Mouse (Mus musculus) embryo, embryonic 10 days (tissue): ENCODE data around the gene Sprr2j-ps.

ENCODE experiments used
- DNase-seq: peaks from one replicate; pipeline ENCODE4 v3.0.0-alpha.2; 2015; ENCODE audit warnings: low spot score

Gene Sprr2j-ps

DNA sequence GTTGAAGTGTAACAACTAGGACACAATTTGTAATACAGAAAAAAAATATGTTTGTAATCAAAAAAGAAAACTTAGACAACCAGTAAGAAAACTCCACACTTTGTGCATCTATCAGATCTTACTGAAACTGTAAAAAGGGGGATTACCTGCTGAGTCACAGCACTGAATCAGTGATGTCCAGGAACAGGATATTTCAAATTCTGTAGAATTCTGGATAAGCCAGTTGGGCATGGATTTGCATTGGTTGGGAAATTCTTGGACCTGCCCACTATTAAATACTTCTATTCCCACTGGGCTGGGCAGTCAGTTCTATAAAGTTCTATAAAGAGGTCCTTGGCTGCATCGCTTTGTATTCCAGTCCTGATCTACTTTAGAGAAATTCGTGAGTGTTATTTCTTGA lies at the start of gene Sprr2j-ps:
Gene Sprr2j-ps, plus strand, starts transcription at position 301 of the 400 bp plus-strand sequence.
- no peak for DNase-seq

DNA sequence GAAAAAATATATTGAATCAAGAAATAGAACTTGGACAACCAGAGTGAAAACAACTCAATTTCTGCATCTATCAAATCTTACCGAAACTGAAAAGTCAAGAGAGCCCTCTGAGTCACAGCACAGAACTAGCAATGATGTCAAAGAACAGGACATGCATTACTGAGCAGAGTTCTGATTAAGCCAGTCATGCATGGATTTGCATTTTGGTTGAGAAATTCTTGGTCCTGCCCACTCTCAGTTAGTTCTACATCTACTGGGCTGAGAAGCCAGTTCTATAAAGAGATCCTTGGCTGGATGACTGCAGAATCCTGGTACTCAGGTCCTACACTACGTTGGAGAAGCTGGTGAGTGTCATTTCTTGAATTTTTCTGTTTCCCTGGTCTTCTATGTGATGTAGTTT lies 44.3 kb upstream of the Sprr2j-ps start:
- DNase-seq: no peak

DNA sequence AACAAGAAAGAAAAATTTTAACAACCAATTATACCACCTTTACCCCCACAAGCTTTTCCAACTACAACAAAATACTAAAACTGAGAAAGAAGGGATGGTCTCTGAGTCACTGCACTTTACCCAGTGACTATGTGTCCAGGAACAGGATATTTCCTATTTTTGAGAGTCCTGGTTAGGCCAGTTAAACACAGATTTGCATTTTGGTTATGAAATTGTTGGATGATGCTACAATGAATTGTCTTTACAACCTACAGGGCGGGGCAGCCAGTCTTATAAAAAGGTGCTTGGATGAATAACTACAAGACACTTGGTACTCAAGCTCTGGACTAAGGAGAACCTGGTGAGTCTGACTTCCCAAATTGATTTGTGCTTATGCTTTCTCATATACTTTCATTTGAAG lies 32.5 kb upstream of the Sprr2j-ps start, which contains the start of gene Sprr2h:
Gene Sprr2h, plus strand, starts transcription at position 301 of the 400 bp plus-strand sequence.
- DNase-seq: no peak

DNA sequence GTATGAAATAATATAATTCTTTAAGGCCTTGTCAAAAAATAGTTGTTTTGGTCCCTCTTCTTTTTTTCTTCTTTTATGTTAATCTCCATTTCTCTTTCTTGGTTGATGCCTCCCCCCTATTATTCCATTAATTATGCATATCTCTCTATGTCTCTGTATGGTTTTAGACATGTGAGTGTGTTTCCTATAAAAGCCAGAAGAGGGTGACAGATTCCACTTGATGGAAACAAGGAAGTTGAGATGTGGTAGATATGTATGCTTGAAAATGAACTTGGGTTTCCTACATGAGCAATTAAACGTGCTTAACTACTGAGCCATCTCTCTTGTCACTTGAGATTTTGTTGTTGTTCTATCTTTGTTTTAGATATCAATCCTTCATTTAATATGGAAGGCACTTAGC lies 23.6 kb upstream of the Sprr2j-ps start:
- DNase-seq: peak; percentile 4

DNA sequence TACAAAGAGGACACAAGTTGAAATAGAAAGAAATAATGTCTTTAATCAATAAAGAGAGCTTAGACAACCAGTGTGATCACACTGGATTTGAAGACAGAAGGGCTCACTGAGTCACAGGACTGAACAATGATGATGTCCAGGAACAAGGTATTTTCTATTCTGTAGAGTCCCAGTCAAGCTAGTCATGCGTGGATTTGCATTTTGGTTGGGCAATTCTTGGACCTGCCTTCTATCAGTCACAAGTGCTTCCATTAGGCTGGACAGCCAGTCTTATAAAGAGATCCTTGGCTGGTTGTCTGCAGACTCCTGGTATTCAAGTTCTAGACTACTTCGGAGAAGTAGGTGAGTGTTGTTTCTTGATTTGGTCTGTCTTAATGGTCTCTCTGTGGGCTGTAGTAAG lies 10.2 kb upstream of the Sprr2j-ps start, which contains the start of gene Sprr2i:
Gene Sprr2i, plus strand, starts transcription at position 301 of the 400 bp plus-strand sequence.
- no peak for DNase-seq

DNA sequence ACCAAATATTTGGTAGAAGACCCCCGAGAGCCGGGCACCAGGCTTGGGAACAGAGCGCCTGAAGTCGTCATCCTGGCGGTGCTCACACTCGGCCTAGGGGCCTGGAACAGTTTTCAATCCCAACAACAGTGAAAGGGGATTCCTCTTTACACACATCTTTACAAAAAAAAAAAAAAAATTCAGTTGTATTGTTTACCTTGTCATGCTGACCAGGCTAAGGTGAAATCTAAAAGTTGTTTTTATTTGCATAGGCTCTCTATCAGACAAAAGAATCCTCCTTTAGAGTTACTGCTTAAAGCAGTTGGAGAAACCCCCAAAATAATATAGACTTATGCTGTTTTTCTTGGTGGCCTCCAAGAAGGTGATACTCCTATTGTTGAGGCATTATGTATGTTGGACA lies 11.4 kb downstream of the Sprr2j-ps start, which contains the start of gene Gm9774:
Gene Gm9774, minus strand, starts transcription at position 101 of the 400 bp plus-strand sequence.
- DNase-seq: no peak

DNA sequence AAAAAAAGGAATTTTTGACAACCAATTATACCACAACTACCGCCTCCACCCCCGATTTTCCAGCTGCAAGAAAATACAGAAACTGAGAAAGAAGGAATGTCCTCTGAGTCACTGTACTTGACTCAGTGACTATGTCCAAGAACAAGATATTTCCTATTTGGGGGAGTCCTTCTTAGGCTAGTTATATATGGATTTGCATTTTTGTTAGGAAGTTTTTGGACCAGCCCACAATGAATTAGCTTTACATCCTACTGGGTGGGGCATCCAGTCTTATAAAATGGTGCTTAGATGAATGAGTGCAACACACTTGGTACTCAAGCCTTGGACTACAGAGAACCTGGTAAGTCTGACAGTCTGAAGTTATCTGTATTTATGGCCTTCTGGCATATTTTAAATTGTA lies 14.4 kb downstream of the Sprr2j-ps start, which contains the start of gene Sprr2k:
Gene Sprr2k, plus strand, starts transcription at position 301 of the 400 bp plus-strand sequence.
- DNase-seq: no peak

DNA sequence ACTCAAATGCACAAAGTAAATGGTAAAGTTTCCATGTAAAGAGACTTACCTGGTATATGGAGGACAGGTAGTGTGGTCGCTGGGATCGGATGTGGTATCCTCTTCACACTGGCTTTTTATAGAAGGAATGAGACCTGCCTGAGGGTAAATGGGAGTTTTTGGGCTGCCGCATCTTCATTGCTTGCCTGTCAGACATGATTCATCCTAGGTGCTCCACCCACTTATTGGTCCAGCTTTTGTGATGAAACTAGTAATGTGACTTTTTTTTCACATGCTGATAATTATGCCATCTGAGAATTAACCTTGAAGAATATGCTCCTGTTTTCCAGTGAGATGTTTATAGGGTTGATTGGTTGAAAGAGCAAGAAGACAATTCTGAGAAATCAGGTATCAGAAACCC lies 20.8 kb downstream of the Sprr2j-ps start, which contains the start of gene Sprr1b:
Gene Sprr1b, minus strand, starts transcription at position 101 of the 400 bp plus-strand sequence.
- DNase-seq: no peak

DNA sequence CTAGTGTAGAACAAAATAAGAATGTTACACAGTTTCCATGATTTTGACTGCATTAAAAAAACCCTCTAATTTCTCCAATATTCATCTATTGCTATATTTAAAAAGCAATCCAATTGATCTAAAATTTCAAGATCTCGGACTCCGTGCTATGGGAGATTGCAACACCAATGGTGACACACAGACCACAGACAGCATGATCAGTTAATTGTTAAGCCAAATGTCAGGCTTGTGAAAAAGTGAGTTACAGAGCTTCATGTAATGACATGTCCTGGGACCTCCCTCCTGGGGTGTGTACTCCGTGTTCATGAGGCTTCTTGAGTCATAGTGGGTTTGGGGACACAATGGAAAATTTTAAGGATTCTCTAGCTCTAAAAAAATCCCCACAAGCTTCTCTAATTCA lies 22.3 kb downstream of the Sprr2j-ps start:
- DNase-seq: no peak

DNA sequence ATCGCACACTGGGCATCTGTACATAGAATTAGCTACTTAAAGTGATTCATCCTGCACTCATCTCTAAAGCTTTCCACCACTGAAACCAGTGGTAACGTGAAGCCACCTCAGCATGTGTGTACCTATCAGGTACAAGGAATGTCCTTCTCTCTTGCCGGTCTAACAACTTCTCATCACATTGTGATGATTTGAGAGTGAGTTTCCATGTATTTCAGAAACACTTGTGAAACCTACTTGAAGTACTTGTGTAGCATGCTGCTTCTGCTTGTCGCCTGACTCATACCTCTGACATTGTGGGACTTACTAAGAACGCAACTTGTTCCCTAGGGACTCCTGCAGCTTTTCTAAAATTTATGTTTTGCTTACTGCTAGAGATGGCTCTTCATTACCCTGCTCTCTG lies 37.3 kb downstream of the Sprr2j-ps start:
- DNase-seq: no peak

DNA sequence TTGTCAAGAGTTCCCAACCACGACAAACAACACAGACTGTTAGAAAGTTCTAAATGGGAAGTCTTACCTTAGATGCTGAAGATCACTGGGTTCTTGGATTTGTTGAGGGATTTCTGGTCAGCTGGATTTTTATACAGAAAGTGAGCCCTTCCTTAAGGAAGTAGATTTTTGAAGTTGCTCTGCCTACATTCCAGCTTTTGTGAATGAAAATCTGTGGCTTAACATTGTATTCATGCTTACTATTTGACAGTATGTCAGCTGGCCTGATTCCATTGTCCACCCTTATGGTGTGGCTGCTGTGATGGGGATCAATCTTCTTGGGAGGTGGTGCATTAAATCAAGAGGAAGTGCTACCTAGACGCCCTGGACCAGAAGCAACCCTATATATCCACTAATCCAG lies 40.7 kb downstream of the Sprr2j-ps start, which contains the start of gene Sprr3:
Gene Sprr3, minus strand, starts transcription at position 101 of the 400 bp plus-strand sequence.
- DNase-seq: no peak

DNA sequence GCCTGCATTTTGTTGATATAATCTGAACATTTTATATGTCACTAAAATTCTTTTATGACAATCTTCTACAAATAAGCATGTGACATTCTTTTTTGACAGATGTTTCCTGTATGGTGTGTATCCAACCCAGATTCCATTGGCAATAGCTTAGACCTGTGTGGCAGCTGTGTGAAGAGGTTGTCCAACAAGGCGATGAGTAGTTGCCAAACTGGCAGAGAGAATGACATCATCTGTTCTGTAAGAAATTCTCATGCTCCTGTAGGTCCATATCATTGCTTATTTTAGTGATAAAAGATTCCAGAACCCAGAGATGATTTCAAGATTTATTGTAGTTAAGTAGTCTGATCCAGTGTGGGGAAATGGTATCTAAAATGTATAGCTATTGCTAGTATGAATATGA lies 48.7 kb downstream of the Sprr2j-ps start:
- no peak for DNase-seq

DNA sequence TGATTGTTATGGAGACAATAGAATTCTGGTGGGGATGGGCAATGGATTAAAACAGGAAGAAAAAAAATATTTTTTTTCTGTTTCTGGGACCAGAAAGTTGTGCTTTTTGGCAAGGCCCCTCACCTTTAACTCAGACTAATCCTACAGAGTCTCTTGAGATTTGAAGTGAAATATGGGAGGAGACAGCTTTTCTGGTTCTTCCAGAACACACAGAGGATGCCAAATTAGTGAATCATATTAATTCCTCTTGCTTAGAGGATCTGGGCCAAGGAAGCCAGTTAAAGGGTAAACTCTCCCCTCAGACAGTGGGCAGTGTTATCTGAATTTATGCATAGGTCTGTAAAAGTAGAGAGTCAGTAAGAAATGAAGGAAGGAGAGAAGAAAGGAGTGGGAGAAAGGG lies 49.5 kb downstream of the Sprr2j-ps start:
- no peak for DNase-seq
